Mouse (Mus musculus) lung, embryonic 15.5 days (tissue): ENCODE results near the gene Creb5. TPM values are rescaled to one million over a fixed set of nuclear protein-coding genes. Genes with fewer than 3 reads are reported as not detected.

Source experiments
- ATAC-seq: fragments of 200-750 bp; cut with Nextera tagmentation; 2 replicates; pipeline ENCODE4 v1.8.0; 2017; ENCODE audit warnings: moderate number of reproducible peaks, borderline replicate concordance; ENCODE audit not compliant: low FRiP score, low TSS enrichment; ENCODE audit errors: extremely low read depth
- H3K27ac ChIP-seq: fragments of 300-500 bp; sonication (generic); 2 replicates; pipeline ENCODE4 v1.5.1; 2015; ENCODE audit warnings: moderate library complexity, mild to moderate bottlenecking, inconsistent platforms
- H3K27me3 ChIP-seq: fragments of 300-500 bp; sonication (generic); 2 replicates; pipeline ENCODE4 v1.6.1; 2015; ENCODE audit warnings: inconsistent platforms
- H3K36me3 ChIP-seq: fragments of 300-500 bp; sonication (generic); 2 replicates; pipeline ENCODE4 v1.6.1; 2015; ENCODE audit warnings: inconsistent platforms
- H3K4me1 ChIP-seq: fragments of 300-500 bp; sonication (generic); 2 replicates; pipeline ENCODE4 v1.6.1; 2015; ENCODE audit warnings: inconsistent platforms
- H3K4me2 ChIP-seq: fragments of 300-500 bp; sonication (generic); 2 replicates; pipeline ENCODE4 v1.6.1; 2015; ENCODE audit warnings: inconsistent platforms, mild to moderate bottlenecking, moderate library complexity
- H3K4me3 ChIP-seq: fragments of 300-500 bp; sonication (generic); 2 replicates; pipeline ENCODE4 v1.5.1; 2015; ENCODE audit warnings: mild to moderate bottlenecking, inconsistent platforms
- H3K9ac ChIP-seq: fragments of 300-500 bp; sonication (generic); 2 replicates; pipeline ENCODE4 v1.6.1; 2015; ENCODE audit warnings: inconsistent platforms
- H3K9me3 ChIP-seq: fragments of 300-500 bp; sonication (generic); 2 replicates; pipeline ENCODE4 v1.6.1; 2016; ENCODE audit warnings: inconsistent platforms
- WGBS: fragments of 180-500 bp; shearing (Covaris S2); methylation state at CpG from one replicate; pipeline ENCODE4 v1.1.7; 2015; 5-methylcytosine and 5-hydroxymethylcytosine counted together
- polyA plus RNA-seq: library from polyadenylated mRNA; unstranded; fragments of >200 nt; fragmentation: Nextera tagmentation; extraction: Ambion mirVana; gene quantifications from 2 replicates; pipeline ENCODE4 v1.2.1, GENCODE M21; 2015

Creb5 gene
- polyA plus RNA-seq, 1 experiment from 2014 or later, result 5.8 TPM

GRCm38 (mm10) chr6:53352311-53352960, 65.4 kb downstream of the Creb5 start:
- Histone ChIP-seq H3K27me3 (no peaks in the 10 kb centered on the region), H3K4me2 (no peak overlapping the region), H3K9ac (no peak overlapping the region), H3K27ac (no peak overlapping the region), H3K4me1 (no peaks in the 10 kb centered on the region), H3K36me3 (no peaks in the 10 kb centered on the region), H3K9me3 (no peaks in the 10 kb centered on the region), H3K4me3 (no peak overlapping the region)
- no peak for ATAC-seq
- 84% methylated on average over 9 of the region's 9 CpGs for WGBS

GRCm38 (mm10) chr6:53356328-53356727, 69.3 kb downstream of the Creb5 start:
- H3K9me3 ChIP-seq, result no peaks in the 10 kb centered on the region
- H3K4me1 ChIP-seq, result no peaks in the 10 kb centered on the region
- no peaks in the 10 kb centered on the region for H3K27me3 ChIP-seq
- no peak overlapping the region for H3K9ac ChIP-seq
- no peaks in the 10 kb centered on the region for H3K36me3 ChIP-seq
- no peak for ATAC-seq
- WGBS, result 91% methylated on average over 1 of the region's 1 CpGs
- H3K4me2 ChIP-seq, result no peak overlapping the region
- H3K4me3 ChIP-seq, result no peak overlapping the region
- no peak overlapping the region for H3K27ac ChIP-seq

GRCm38 (mm10) chr6:53363535-53363934, 76.5 kb downstream of the Creb5 start:
- Histone ChIP-seq H3K9me3 (no peaks in the 10 kb centered on the region), H3K4me2 (no peak overlapping the region), H3K4me3 (no peak overlapping the region), H3K4me1 (0 out of 2 replicates have a peak, but pooled peaks cover 8% of the 10 kb centered on the region), H3K36me3 (no peaks in the 10 kb centered on the region), H3K27ac (0 out of 2 replicates have a peak overlapping the region, but pooled peaks have one; percentile 34), H3K9ac (no peak overlapping the region), H3K27me3 (no peaks in the 10 kb centered on the region)
- 43% methylated on average over 5 of the region's 5 CpGs for WGBS
- ATAC-seq, result no peak

GRCm38 (mm10) chr6:53363981-53364391, 76.9 kb downstream of the Creb5 start:
- Histone ChIP-seq H3K27ac (0 out of 2 replicates have a peak overlapping the region, but pooled peaks have one; percentile 34), H3K36me3 (no peaks in the 10 kb centered on the region), H3K4me3 (no peak overlapping the region), H3K9me3 (no peaks in the 10 kb centered on the region), H3K27me3 (no peaks in the 10 kb centered on the region), H3K9ac (no peak overlapping the region), H3K4me1 (0 out of 2 replicates have a peak, but pooled peaks cover 8% of the 10 kb centered on the region), H3K4me2 (no peak overlapping the region)
- WGBS, result 17% methylated on average over 4 of the region's 4 CpGs
- peak; percentile 52 for ATAC-seq

- Histone ChIP-seq H3K36me3 (no peaks in the 10 kb centered on the region), H3K9me3 (no peaks in the 10 kb centered on the region), H3K9ac (no peak overlapping the region), H3K27me3 (no peaks in the 10 kb centered on the region), H3K4me2 (no peak overlapping the region), H3K4me1 (0 out of 2 replicates have a peak, but pooled peaks cover 1% of the 10 kb centered on the region), H3K27ac (no peak overlapping the region), H3K4me3 (no peak overlapping the region)
- no peak for ATAC-seq
- 81% methylated on average over 5 of the region's 5 CpGs for WGBS
These were observed 82.1 kb downstream of the Creb5 start for GRCm38 (mm10) chr6:53369147-53369546.

GRCm38 (mm10) chr6:53369928-53370327, 82.9 kb downstream of the Creb5 start:
- Histone ChIP-seq H3K4me3 (no peak overlapping the region), H3K27me3 (no peaks in the 10 kb centered on the region), H3K36me3 (no peaks in the 10 kb centered on the region), H3K4me2 (no peak overlapping the region), H3K27ac (no peak overlapping the region), H3K9me3 (no peaks in the 10 kb centered on the region), H3K9ac (no peak overlapping the region), H3K4me1 (no peaks in the 10 kb centered on the region)
- no peak for ATAC-seq
- 72% methylated on average over 5 of the region's 5 CpGs for WGBS

GRCm38 (mm10) chr6:53371962-53372361, 84.9 kb downstream of the Creb5 start:
- 91% methylated on average over 9 of the region's 9 CpGs for WGBS
- Histone ChIP-seq H3K4me3 (no peak overlapping the region), H3K9me3 (no peaks in the 10 kb centered on the region), H3K27ac (no peak overlapping the region), H3K4me2 (no peak overlapping the region), H3K36me3 (no peaks in the 10 kb centered on the region), H3K27me3 (no peaks in the 10 kb centered on the region), H3K4me1 (no peaks in the 10 kb centered on the region), H3K9ac (no peak overlapping the region)
- ATAC-seq, result no peak

GRCm38 (mm10) chr6:53374315-53374941, 87.4 kb downstream of the Creb5 start:
- no peak overlapping the region for H3K9ac ChIP-seq
- H3K36me3 ChIP-seq, result no peaks in the 10 kb centered on the region
- H3K4me3 ChIP-seq, result no peak overlapping the region
- no peak overlapping the region for H3K27ac ChIP-seq
- H3K4me2 ChIP-seq, result no peak overlapping the region
- no peaks in the 10 kb centered on the region for H3K27me3 ChIP-seq
- no peaks in the 10 kb centered on the region for H3K9me3 ChIP-seq
- ATAC-seq, result no peak
- whole genome bisulfite sequencing, result 43% methylated on average over 3 of the region's 3 CpGs
- H3K4me1 ChIP-seq, result no peaks in the 10 kb centered on the region

- Histone ChIP-seq H3K27ac (no peak overlapping the region), H3K9ac (no peak overlapping the region), H3K27me3 (no peaks in the 10 kb centered on the region), H3K4me3 (no peak overlapping the region), H3K4me1 (peaks cover 19% of the 10 kb centered on the region), H3K4me2 (no peak overlapping the region), H3K9me3 (no peaks in the 10 kb centered on the region), H3K36me3 (no peaks in the 10 kb centered on the region)
- WGBS, result 88% methylated on average over 5 of the region's 5 CpGs
- ATAC-seq, result no peak
These were observed 102.2 kb downstream of the Creb5 start for GRCm38 (mm10) chr6:53389277-53389676.

- Histone ChIP-seq H3K4me3 (no peak overlapping the region), H3K36me3 (no peaks in the 10 kb centered on the region), H3K27ac (peak overlapping the region; percentile 67), H3K9me3 (no peaks in the 10 kb centered on the region), H3K27me3 (no peaks in the 10 kb centered on the region), H3K9ac (no peak overlapping the region), H3K4me1 (peaks cover 21% of the 10 kb centered on the region), H3K4me2 (peak overlapping the region; percentile 34; the same call in 1 of the 2 replicates)
- ATAC-seq, result no peak
- WGBS, result 10% methylated on average over 6 of the region's 6 CpGs
These were observed 103.3 kb downstream of the Creb5 start for GRCm38 (mm10) chr6:53390413-53390812.

- no peak overlapping the region for H3K4me3 ChIP-seq
- ATAC-seq, result no peak
- no peak overlapping the region for H3K27ac ChIP-seq
- H3K27me3 ChIP-seq, result no peaks in the 10 kb centered on the region
- WGBS, result 21% methylated on average over 7 of the region's 7 CpGs
- H3K9ac ChIP-seq, result no peak overlapping the region
- no peaks in the 10 kb centered on the region for H3K36me3 ChIP-seq
- H3K4me1 ChIP-seq, result peaks cover 33% of the 10 kb centered on the region
- H3K4me2 ChIP-seq, result peak overlapping the region; percentile 3; the same call in 1 of the 2 replicates
- H3K9me3 ChIP-seq, result no peaks in the 10 kb centered on the region
These were observed 107.0 kb downstream of the Creb5 start for GRCm38 (mm10) chr6:53394026-53394425.

GRCm38 (mm10) chr6:53395208-53395607, 108.1 kb downstream of the Creb5 start:
- Histone ChIP-seq H3K27me3 (no peaks in the 10 kb centered on the region), H3K9me3 (no peaks in the 10 kb centered on the region), H3K4me2 (no peak overlapping the region), H3K4me1 (peaks cover 33% of the 10 kb centered on the region), H3K4me3 (no peak overlapping the region), H3K36me3 (no peaks in the 10 kb centered on the region), H3K9ac (no peak overlapping the region), H3K27ac (no peak overlapping the region)
- 59% methylated on average over 4 of the region's 4 CpGs for WGBS
- no peak for ATAC-seq
